Mouse (Mus musculus) central nervous system, embryonic 18 days (tissue): Measurements from ENCODE around the gene Dnajc7. TPM values are rescaled to one million over a fixed set of nuclear protein-coding genes. Genes with fewer than 3 reads are reported as not detected.

ENCODE experiments used
- polyA plus RNA-seq: library from polyadenylated mRNA; depleted of rRNA; stranded (reverse); fragments of >200 nt; gene quantifications from 2 replicates; pipeline ENCODE4 v1.2.3, GENCODE M21; 2012; rRNA removed

Gene Dnajc7
- 192 and 206 TPM in 2 replicates for polyA plus RNA-seq

GRCm38 (mm10) chr11:100619982-100620381, at the start of gene Dnajc7:
Gene Dnajc7 (minus strand): TSS chr11:100620168.

GRCm38 (mm10) chr11:100618761-100619484, 1.0 kb downstream of the Dnajc7 start, which contains the start of gene Nkiras2:
Gene Nkiras2 (plus strand): TSS chr11:100619244.

GRCm38 (mm10) chr11:100574708-100575483, 45.1 kb downstream of the Dnajc7 start, which contains the start of gene Cnp:
Gene Cnp (plus strand): TSS chr11:100574904.

GRCm38 (mm10) chr11:100544832-100545745, 74.9 kb downstream of the Dnajc7 start, which contains the start of gene Ttc25:
Gene Ttc25 (plus strand): TSS chr11:100545607.

Other genes starting within 250 kb of the Dnajc7 start
- 57.0 and 66.3 TPM in 2 replicates for gene Jup, start 222.4 kb downstream of the Dnajc7 start, polyA plus RNA-seq
- gene P3h4, start 205.3 kb downstream of the Dnajc7 start, polyA plus RNA-seq: 18.6 and 21.5 TPM in 2 replicates
- gene Fkbp10, start 204.5 kb downstream of the Dnajc7 start, polyA plus RNA-seq: 15.9 and 24.1 TPM in 2 replicates
- 119 and 121 TPM in 2 replicates for gene Nt5c3b, start 178.4 kb downstream of the Dnajc7 start, polyA plus RNA-seq
- gene Klhl10, start 178.3 kb downstream of the Dnajc7 start, polyA plus RNA-seq: 1.2 and 1.4 TPM in 2 replicates
- 7.3 and 7.7 TPM in 2 replicates for gene Klhl11, start 147.4 kb downstream of the Dnajc7 start, polyA plus RNA-seq
- gene Acly, start 92.2 kb downstream of the Dnajc7 start, polyA plus RNA-seq: 170 and 173 TPM in 2 replicates
- gene Ttc25, start 74.6 kb downstream of the Dnajc7 start, polyA plus RNA-seq: 1.2 and 1.4 TPM in 2 replicates
- 32.3 and 38.8 TPM in 2 replicates for gene Cnp, start 45.3 kb downstream of the Dnajc7 start, polyA plus RNA-seq
- gene Nkiras2, start 924 bp downstream of the Dnajc7 start, polyA plus RNA-seq: 76.1 and 76.4 TPM in 2 replicates
- 0.34 and 1.4 TPM in 2 replicates for gene Zfp385c, start 72.3 kb upstream of the Dnajc7 start, polyA plus RNA-seq
- gene Dhx58, start 84.1 kb upstream of the Dnajc7 start, polyA plus RNA-seq: 2.8 and 3.5 TPM in 2 replicates
- gene Kat2a, start 92.3 kb upstream of the Dnajc7 start, polyA plus RNA-seq: 59.7 and 62.8 TPM in 2 replicates
- gene Hspb9, start 93.7 kb upstream of the Dnajc7 start, polyA plus RNA-seq: not detected in 2 replicates
- gene Rab5c, start 118.0 kb upstream of the Dnajc7 start, polyA plus RNA-seq: 233 and 236 TPM in 2 replicates
- 28.5 and 34.1 TPM in 2 replicates for gene Kcnh4, start 139.8 kb upstream of the Dnajc7 start, polyA plus RNA-seq
- 2.1 and 3.4 TPM in 2 replicates for gene Hcrt, start 142.8 kb upstream of the Dnajc7 start, polyA plus RNA-seq
- 8.3 and 8.5 TPM in 2 replicates for gene Ghdc, start 150.8 kb upstream of the Dnajc7 start, polyA plus RNA-seq
- gene Stat5b, start 230.6 kb upstream of the Dnajc7 start, polyA plus RNA-seq: 15.2 and 16.0 TPM in 2 replicates
- gene Stat5a, start 239.2 kb upstream of the Dnajc7 start, polyA plus RNA-seq: 1.7 and 1.8 TPM in 2 replicates